Comparison of ENCODE assay signal across 22 mouse cellular contexts in genomic region chr13:112500466-112500865, GRCm38 (mm10). TPM values are rescaled to one million over a fixed set of nuclear protein-coding genes. Genes with fewer than 3 reads are reported as not detected.
DNase-seq lines count a peak whose midpoint lies in the region; ATAC-seq and TF ChIP-seq lines count a peak whose summit lies in the region.
"Had no signal": no experiment of that assay in that cellular context is flagged by ENCODE, and none has a peak within 500 bp of the region (broad histone marks: within the 10 kb centered on the region; RNA-seq: fewer than 3 reads in every experiment).

No protein-coding gene starts in this region.

- no peak for ATAC-seq in lung, embryonic 14.5 days (ENCODE audit: insufficient read depth)
- no peak for ATAC-seq in midbrain, embryonic 11.5 days (ENCODE audit: low FRiP score)
- ATAC-seq: activated CD4-positive, CD25-positive, alpha-beta regulatory T cell, adult 4 months; forebrain, embryonic 13.5 days; forebrain, embryonic 16.5 days had no signal

- peak; percentile 69 for DNase-seq in liver, adult 2 months (ENCODE audit: extremely low read depth, low read depth, low spot score)
- no peak for DNase-seq in liver
- no peak for DNase-seq in lung, embryonic 14.5 days
- no peak for DNase-seq in lung, postnatal 4 days
- peak; percentile 60 for DNase-seq in midbrain, embryonic 11.5 days (ENCODE audit: low spot score, missing footprints)
- no peak for DNase-seq in midbrain, embryonic 10.5 days (ENCODE audit: low spot score)
- no peak for DNase-seq in layer of hippocampus, postnatal 36 days
- no peak for DNase-seq in gastrocnemius, postnatal 14 days
- DNase-seq: adrenal gland, adult 8-10 months; adrenal gland, postnatal 25 days; cerebellum, adult 11-12 months; cerebellum, adult 8-10 months; cerebellum, postnatal 10 days; cerebellum, postnatal 36 days; embryo, embryonic 11 days; gastrocnemius, postnatal 10 days had no signal

- no peak overlapping the region for H3K4me3 ChIP-seq in liver, adult 2 months (ENCODE audit: insufficient read depth, low read depth, low read length)
- H3K4me3 ChIP-seq in lung, embryonic 14.5 days (ENCODE audit: low read depth, low read length): no peak overlapping the region
- no peak overlapping the region for H3K4me3 ChIP-seq in midbrain, embryonic 11.5 days (ENCODE audit: low read depth, low read length)
- no peak overlapping the region for H3K4me3 ChIP-seq in midbrain, embryonic 10.5 days
- H3K4me3 ChIP-seq: forebrain, embryonic 10.5 days; forebrain, embryonic 13.5 days; hindbrain, embryonic 12.5 days had no signal

- peak overlapping the region; percentile 66 for H3K27ac ChIP-seq in liver, adult 2 months (replicated peaks; ENCODE audit: insufficient read depth, low read depth, low read length)
- 0 out of 2 replicates have a peak overlapping the region, but pooled peaks have one; percentile 18 for H3K27ac ChIP-seq in lung, embryonic 14.5 days (ENCODE audit: low read depth)
- H3K27ac ChIP-seq in midbrain, embryonic 11.5 days (ENCODE audit: low read depth, low read length): no peak overlapping the region
- no peak overlapping the region for H3K27ac ChIP-seq in midbrain, embryonic 10.5 days (replicated peaks)
- H3K27ac ChIP-seq: forebrain, embryonic 10.5 days; forebrain, embryonic 13.5 days; hindbrain, embryonic 12.5 days had no signal

- no peak for TF ChIP-seq CTCF in liver, adult 2 months (IDR thresholded peaks at IDR 0.05; ENCODE audit: low read depth, low read length)
- no peak for TF ChIP-seq CTCF in lung, embryonic 14.5 days (IDR thresholded peaks at IDR 0.05; ENCODE audit: low read depth)

- peaks cover 6% of the 10 kb centered on the region; the same call in 1 of the 2 replicates for H3K4me1 ChIP-seq in liver, adult 2 months (ENCODE audit: control insufficient read depth, insufficient read depth, low read length)
- H3K4me1 ChIP-seq in lung, embryonic 14.5 days (ENCODE audit: insufficient read depth): no peaks in the 10 kb centered on the region
- no peaks in the 10 kb centered on the region for H3K4me1 ChIP-seq in midbrain, embryonic 11.5 days (ENCODE audit: control insufficient read depth, insufficient read depth, low read length)
- no peaks in the 10 kb centered on the region for H3K4me1 ChIP-seq in midbrain, embryonic 10.5 days
- H3K4me1 ChIP-seq: forebrain, embryonic 10.5 days; forebrain, embryonic 13.5 days; hindbrain, embryonic 12.5 days had no signal

- TF ChIP-seq POLR2A in liver, adult 2 months (IDR thresholded peaks at IDR 0.05; ENCODE audit: extremely low read depth, insufficient read depth, low read length): no peak

- no peaks in the 10 kb centered on the region for H3K9me3 ChIP-seq in lung, embryonic 14.5 days (ENCODE audit: low read depth, low read length)
- no peaks in the 10 kb centered on the region for H3K9me3 ChIP-seq in midbrain, embryonic 11.5 days (ENCODE audit: control insufficient read depth, low read length)
- H3K9me3 ChIP-seq in midbrain, embryonic 10.5 days (replicated peaks): no peaks in the 10 kb centered on the region
- H3K9me3 ChIP-seq: forebrain, embryonic 10.5 days; forebrain, embryonic 13.5 days; hindbrain, embryonic 12.5 days had no signal

- peaks cover 73% of the 10 kb centered on the region for H3K36me3 ChIP-seq in liver, adult 2 months (ENCODE audit: control insufficient read depth, insufficient read depth, low read length)
- H3K36me3 ChIP-seq in lung, embryonic 14.5 days (ENCODE audit: insufficient read depth): peaks cover 88% of the 10 kb centered on the region
- H3K36me3 ChIP-seq in midbrain, embryonic 11.5 days (ENCODE audit: control insufficient read depth, insufficient read depth, low read length): peaks cover 8% of the 10 kb centered on the region; the same call in 1 of the 2 replicates
- H3K36me3 ChIP-seq in midbrain, embryonic 10.5 days: peaks cover 92% of the 10 kb centered on the region

- no peak overlapping the region for H3K4me2 ChIP-seq in lung, embryonic 14.5 days
- no peak overlapping the region for H3K4me2 ChIP-seq in midbrain, embryonic 11.5 days
- H3K4me2 ChIP-seq: forebrain, embryonic 13.5 days; heart, embryonic 11.5 days; hindbrain, embryonic 12.5 days had no signal

- no peaks in the 10 kb centered on the region for H3K79me2 ChIP-seq in liver, adult 2 months (ENCODE audit: control insufficient read depth, insufficient read depth, low read length)

- H3K27me3 ChIP-seq in liver, adult 2 months (ENCODE audit: control insufficient read depth, insufficient read depth, low read length): no peaks in the 10 kb centered on the region
- no peaks in the 10 kb centered on the region for H3K27me3 ChIP-seq in lung, embryonic 14.5 days (ENCODE audit: insufficient read depth, low read length)
- H3K27me3 ChIP-seq in midbrain, embryonic 11.5 days (ENCODE audit: control insufficient read depth, insufficient read depth, low read length): no peaks in the 10 kb centered on the region
- no peaks in the 10 kb centered on the region for H3K27me3 ChIP-seq in midbrain, embryonic 10.5 days (ENCODE audit: low read depth, poor library complexity, severe bottlenecking)
- H3K27me3 ChIP-seq: forebrain, embryonic 13.5 days; hindbrain, embryonic 12.5 days had no signal

- 20% methylated on average over 9 of the region's 9 CpGs for WGBS in liver, adult 2 months
- 73% methylated on average over 9 of the region's 9 CpGs for WGBS in lung, embryonic 14.5 days
- WGBS in midbrain, embryonic 11.5 days: 86% methylated on average over 9 of the region's 9 CpGs
- 85% methylated on average over 9 of the region's 9 CpGs for WGBS in midbrain, embryonic 10.5 days

- intact Hi-C loops in gastrocnemius, postnatal 14 days (cut with DNase I; ENCODE audit: low total_unique reads): no loop called here

- no peak overlapping the region for H3K9ac ChIP-seq in liver, adult 2 months (ENCODE audit: low read depth, low read length)
- H3K9ac ChIP-seq in lung, embryonic 14.5 days: no peak overlapping the region
- no peak overlapping the region for H3K9ac ChIP-seq in midbrain, embryonic 11.5 days (ENCODE audit: low read length)
- H3K9ac ChIP-seq: forebrain, embryonic 13.5 days; hindbrain, embryonic 12.5 days had no signal

RNA-seq across cellular contexts. Expression of gene Il6st, which starts 36.6 kb away (rescaled TPM):
- 70.2 and 82.8 TPM in 2 replicates for total RNA-seq in liver, adult 2 months (2014; rRNA removed)
- 16.0 and 18.9 TPM in 2 replicates for polyA plus RNA-seq in liver, adult 2 months (2012; rRNA removed)
- polyA plus RNA-seq in lung, embryonic 14.5 days (2014; fragmentation: Nextera tagmentation; extraction: Ambion mirVana): 41.0 and 41.3 TPM in 2 replicates
- polyA plus RNA-seq in midbrain, embryonic 11.5 days (2014; fragmentation: Nextera tagmentation; extraction: Ambion mirVana): 28.4 and 32.3 TPM in 2 replicates
- polyA plus RNA-seq in midbrain, embryonic 10.5 days (2016; fragmentation: Nextera tagmentation; extraction: Ambion mirVana): 21.6 and 28.4 TPM in 2 replicates
- total RNA-seq in layer of hippocampus, postnatal 36 days (2021): 10 to 100 TPM; 67.3 to 80.3 TPM
- total RNA-seq in gastrocnemius, postnatal 14 days (2021): 100 to 1,000 TPM; 112 to 121 TPM

Comparison
In these comparisons a context has a peak if more than half of its experiments do, and no peak if none do; other contexts are left out.
1. DNase-seq: peak in liver, adult 2 months (single experiment) and midbrain, embryonic 11.5 days (single experiment); none in liver (single experiment), lung, embryonic 14.5 days (single experiment), lung, postnatal 4 days (0 of 2), midbrain, embryonic 10.5 days (single experiment), layer of hippocampus, postnatal 36 days (0 of 2) and gastrocnemius, postnatal 14 days (single experiment).
2. H3K27ac ChIP-seq: peak in liver, adult 2 months (single experiment) and lung, embryonic 14.5 days (single experiment); none in midbrain, embryonic 11.5 days (single experiment) and midbrain, embryonic 10.5 days (single experiment).